Mouse (Mus musculus): ENCODE data around the gene Klrb1f. TPM values are rescaled to one million over a fixed set of nuclear protein-coding genes. Genes with fewer than 3 reads are reported as not detected.
"Not testable (repeated sequence)": the region's sequence is repeated elsewhere in the genome, so short reads cannot be mapped to it uniquely, and the experiment has no call there.

Klrb1f gene
- polyA plus RNA-seq, 1 experiment, result 1.0 TPM

GRCm38 (mm10) chr6:129010505-129010873 lies 35.2 kb upstream of the Klrb1f start:
- WGBS, result 90% methylated on average over 3 of the region's 3 CpGs
- DNase-seq, result no peak
- Histone ChIP-seq H3K36me3 (ENCODE audit: control insufficient read depth, insufficient read depth, low read length) (no peaks in the 10 kb centered on the region), H3K27ac (ENCODE audit: control insufficient read depth, insufficient read depth, low read length) (no peak overlapping the region), H3K27me3 (ENCODE audit: control insufficient read depth, insufficient read depth, low read length) (no peaks in the 10 kb centered on the region), H3K4me3 (ENCODE audit: control insufficient read depth, insufficient read depth, low read length) (no peak overlapping the region), H3K4me1 (replicated peaks; ENCODE audit: control insufficient read depth, insufficient read depth, low read length) (peaks cover 9% of the 10 kb centered on the region)
- no peak for TF ChIP-seq POLR2A (IDR thresholded peaks at IDR 0.05; ENCODE audit: control insufficient read depth, extremely low read depth, insufficient read depth, low read length, poor library complexity)
- TF ChIP-seq CTCF (IDR thresholded peaks at IDR 0.05; ENCODE audit: borderline replicate concordance, control insufficient read depth, extremely low read depth, insufficient read depth, low read length, poor library complexity), result no peak

- H3K4me3 ChIP-seq (ENCODE audit: control insufficient read depth, insufficient read depth, low read length); DNase-seq: not testable (repeated sequence)
- WGBS, result 96% methylated on average over 21 of the region's 23 CpGs
Measured at GRCm38 (mm10) chr6:129012012-129012411, 33.7 kb upstream of the Klrb1f start.

DNA sequence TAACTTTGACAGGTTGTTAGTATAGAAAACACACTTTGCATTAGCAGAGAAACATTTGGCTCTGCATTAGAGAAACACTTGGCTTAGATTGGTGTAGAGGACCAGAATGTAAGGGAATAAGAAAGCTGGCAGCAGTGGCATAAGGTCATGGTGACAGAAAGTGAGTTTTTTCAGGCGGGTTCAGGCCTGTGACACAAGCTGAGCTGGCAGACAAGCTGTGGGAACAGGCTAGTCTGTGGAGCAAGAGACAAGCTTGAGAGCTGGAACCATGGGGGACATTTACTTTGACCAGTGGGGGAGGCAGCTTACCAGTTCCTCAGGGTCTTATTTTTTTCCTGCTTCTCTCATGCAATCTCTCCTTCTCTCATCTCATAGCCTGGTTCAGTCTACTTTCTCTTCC lies 32.7 kb upstream of the Klrb1f start:
- H3K27ac ChIP-seq (ENCODE audit: control insufficient read depth, insufficient read depth, low read length), result no peak overlapping the region
- TF ChIP-seq POLR2A (IDR thresholded peaks at IDR 0.05; ENCODE audit: control insufficient read depth, extremely low read depth, insufficient read depth, low read length, poor library complexity) (no peak), CTCF (IDR thresholded peaks at IDR 0.05; ENCODE audit: borderline replicate concordance, control insufficient read depth, extremely low read depth, insufficient read depth, low read length, poor library complexity) (no peak)
- WGBS, result 88% methylated on average over 1 of the region's 1 CpGs

More at GRCm38 (mm10) chr6:129012012-129012411, 33.7 kb upstream of the Klrb1f start:
- not testable (repeated sequence) for H3K36me3 ChIP-seq (ENCODE audit: control insufficient read depth, insufficient read depth, low read length); H3K4me1 ChIP-seq (replicated peaks; ENCODE audit: control insufficient read depth, insufficient read depth, low read length); H3K27me3 ChIP-seq (ENCODE audit: control insufficient read depth, insufficient read depth, low read length); H3K27ac ChIP-seq (ENCODE audit: control insufficient read depth, insufficient read depth, low read length)

DNA sequence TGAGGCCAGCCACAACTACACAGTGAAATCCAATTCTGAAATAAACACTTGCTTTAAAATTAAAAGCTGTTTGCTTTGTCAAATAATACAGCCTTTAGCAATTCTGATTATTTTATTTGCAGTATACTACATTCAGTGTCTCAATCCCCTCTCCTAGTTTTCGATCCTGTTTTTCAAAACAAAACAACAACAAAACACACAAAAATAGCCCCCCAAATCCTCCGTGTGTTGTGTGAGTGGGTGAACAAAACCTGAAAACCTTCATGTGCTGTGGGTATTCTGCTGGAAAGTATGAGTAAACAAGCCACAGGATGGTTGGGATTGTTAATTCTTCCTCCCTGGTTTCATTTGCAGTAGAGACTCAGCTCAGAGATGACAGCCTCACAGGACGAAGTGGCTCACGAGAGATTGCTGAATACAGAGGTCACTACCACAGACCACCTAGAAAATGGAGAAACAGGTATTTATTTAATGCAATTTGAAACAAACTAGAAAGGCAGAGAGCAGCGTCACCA lies 31.9 kb upstream of the Klrb1f start:
- H3K27ac ChIP-seq (ENCODE audit: control insufficient read depth, insufficient read depth, low read length), result no peak overlapping the region
- DNase-seq, result no peak
- no peak overlapping the region for H3K4me3 ChIP-seq (ENCODE audit: control insufficient read depth, insufficient read depth, low read length)
- WGBS, result 83% methylated on average over 5 of the region's 5 CpGs
- TF ChIP-seq POLR2A (IDR thresholded peaks at IDR 0.05; ENCODE audit: control insufficient read depth, extremely low read depth, insufficient read depth, low read length, poor library complexity) (no peak), CTCF (IDR thresholded peaks at IDR 0.05; ENCODE audit: borderline replicate concordance, control insufficient read depth, extremely low read depth, insufficient read depth, low read length, poor library complexity) (no peak)
- peaks cover 4% of the 10 kb centered on the region; the same call in 1 of the 2 replicates for H3K4me1 ChIP-seq (replicated peaks; ENCODE audit: control insufficient read depth, insufficient read depth, low read length)
- no peaks in the 10 kb centered on the region for H3K36me3 ChIP-seq (ENCODE audit: control insufficient read depth, insufficient read depth, low read length)
- H3K27me3 ChIP-seq (ENCODE audit: control insufficient read depth, insufficient read depth, low read length), result no peaks in the 10 kb centered on the region

More for the DNA sequence above, 32.7 kb upstream of the Klrb1f start:
- Histone ChIP-seq H3K27me3 (ENCODE audit: control insufficient read depth, insufficient read depth, low read length) (no peaks in the 10 kb centered on the region), H3K36me3 (ENCODE audit: control insufficient read depth, insufficient read depth, low read length) (no peaks in the 10 kb centered on the region), H3K4me1 (replicated peaks; ENCODE audit: control insufficient read depth, insufficient read depth, low read length) (peaks cover 4% of the 10 kb centered on the region; the same call in 1 of the 2 replicates), H3K4me3 (ENCODE audit: control insufficient read depth, insufficient read depth, low read length) (no peak overlapping the region)
- no peak for DNase-seq

DNA sequence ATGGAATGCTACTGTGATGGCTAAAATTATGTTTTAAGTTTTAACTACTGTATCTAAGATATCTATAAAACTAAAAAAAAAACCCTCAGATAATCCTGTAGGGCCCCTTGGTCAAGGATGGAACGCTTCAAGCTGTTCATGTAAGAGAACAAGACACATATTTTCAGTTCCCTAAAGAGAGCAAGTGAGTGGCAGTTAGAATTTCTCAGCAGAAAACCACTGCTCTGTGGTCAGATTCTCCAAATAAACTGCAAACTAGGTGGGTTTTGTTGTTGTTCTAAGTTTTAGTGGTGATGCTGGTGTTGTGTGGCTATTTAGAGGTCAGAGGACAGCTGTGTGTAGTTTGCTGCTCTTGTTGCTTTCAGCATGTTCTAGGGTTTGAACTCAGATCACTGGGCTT lies 31.3 kb upstream of the Klrb1f start:
- H3K27ac ChIP-seq (ENCODE audit: control insufficient read depth, insufficient read depth, low read length), result no peak overlapping the region
- WGBS, result 32% methylated on average over 1 of the region's 1 CpGs
- TF ChIP-seq POLR2A (IDR thresholded peaks at IDR 0.05; ENCODE audit: control insufficient read depth, extremely low read depth, insufficient read depth, low read length, poor library complexity) (no peak), CTCF (IDR thresholded peaks at IDR 0.05; ENCODE audit: borderline replicate concordance, control insufficient read depth, extremely low read depth, insufficient read depth, low read length, poor library complexity) (no peak)
- DNase-seq, result no peak
- no peaks in the 10 kb centered on the region for H3K36me3 ChIP-seq (ENCODE audit: control insufficient read depth, insufficient read depth, low read length)
- peaks cover 4% of the 10 kb centered on the region; the same call in 1 of the 2 replicates for H3K4me1 ChIP-seq (replicated peaks; ENCODE audit: control insufficient read depth, insufficient read depth, low read length)
- H3K4me3 ChIP-seq (ENCODE audit: control insufficient read depth, insufficient read depth, low read length), result no peak overlapping the region
- no peaks in the 10 kb centered on the region for H3K27me3 ChIP-seq (ENCODE audit: control insufficient read depth, insufficient read depth, low read length)

DNA sequence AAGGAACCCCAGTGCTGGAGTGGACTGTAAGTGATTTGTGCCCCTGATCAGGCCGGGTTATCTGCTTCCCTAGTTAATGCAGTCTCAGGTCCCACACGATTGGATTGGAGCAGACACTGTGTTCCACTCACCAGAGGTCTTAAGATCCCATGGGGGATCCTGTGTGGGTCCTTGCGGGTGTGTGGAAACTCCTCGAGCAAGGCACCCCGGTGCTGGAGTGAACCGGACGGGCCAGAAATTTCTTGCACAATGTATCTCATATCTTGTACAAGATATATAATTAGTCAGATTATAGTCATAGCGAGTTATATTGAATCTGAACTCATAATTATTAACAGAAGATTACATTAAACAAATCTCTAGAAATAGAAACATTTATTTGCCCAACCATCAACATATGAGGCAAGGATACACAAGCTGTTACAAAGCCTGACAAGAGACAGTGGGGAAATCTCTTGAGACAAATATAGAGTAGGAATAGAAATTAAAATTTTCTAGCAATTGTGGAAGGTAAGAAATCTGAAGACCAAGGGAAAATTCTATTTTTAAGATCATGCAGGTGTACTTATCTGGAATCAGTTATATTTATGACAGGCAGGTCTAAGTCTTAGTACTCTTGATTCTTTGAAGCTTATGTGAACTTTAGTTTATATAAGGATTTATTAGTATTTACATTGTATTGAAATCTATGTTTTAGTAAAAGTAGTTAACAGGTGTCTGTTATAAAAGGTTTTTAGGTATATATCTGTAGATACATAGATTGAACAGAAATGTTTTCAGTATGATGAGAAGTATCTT lies 18.1 kb upstream of the Klrb1f start:
- no peaks in the 10 kb centered on the region for H3K27me3 ChIP-seq (ENCODE audit: control insufficient read depth, insufficient read depth, low read length)
- TF ChIP-seq POLR2A (IDR thresholded peaks at IDR 0.05; ENCODE audit: control insufficient read depth, extremely low read depth, insufficient read depth, low read length, poor library complexity) (no peak), CTCF (IDR thresholded peaks at IDR 0.05; ENCODE audit: borderline replicate concordance, control insufficient read depth, extremely low read depth, insufficient read depth, low read length, poor library complexity) (no peak)
- DNase-seq, result no peak
- no peak overlapping the region for H3K27ac ChIP-seq (ENCODE audit: control insufficient read depth, insufficient read depth, low read length)
- H3K4me3 ChIP-seq (ENCODE audit: control insufficient read depth, insufficient read depth, low read length), result no peak overlapping the region
- H3K4me1 ChIP-seq (replicated peaks; ENCODE audit: control insufficient read depth, insufficient read depth, low read length), result peaks cover 3% of the 10 kb centered on the region; the same call in 1 of the 2 replicates
- WGBS, result 96% methylated on average over 8 of the region's 8 CpGs
- H3K36me3 ChIP-seq (ENCODE audit: control insufficient read depth, insufficient read depth, low read length), result no peaks in the 10 kb centered on the region
